Mouse (Mus musculus) midbrain, embryonic 16.5 days (tissue): Measurements from ENCODE around the gene Xaf1. TPM values are rescaled to one million over a fixed set of nuclear protein-coding genes. Genes with fewer than 3 reads are reported as not detected.

Experiments
- ATAC-seq: fragments of 200-750 bp; cut with Nextera tagmentation; 2 replicates; pipeline ENCODE4 v1.8.0; 2017; ENCODE audit warnings: moderate TSS enrichment
- H3K27ac ChIP-seq: fragments of 300-500 bp; sonication (generic); 2 replicates; pipeline ENCODE4 v1.5.1; 2014; ENCODE audit warnings: mild to moderate bottlenecking, low read length, mixed read lengths
- H3K27me3 ChIP-seq: fragments of 300-500 bp; sonication (generic); 2 replicates; pipeline ENCODE4 v1.6.1; 2014; ENCODE audit warnings: low read depth, low read length, mixed read lengths; ENCODE audit not compliant: control insufficient read depth, insufficient read depth
- H3K36me3 ChIP-seq: fragments of 300-500 bp; sonication (generic); 2 replicates; pipeline ENCODE4 v1.6.1; 2014; ENCODE audit warnings: mild to moderate bottlenecking, low read length, moderate library complexity, mixed read lengths; ENCODE audit not compliant: control insufficient read depth, insufficient read depth
- H3K4me1 ChIP-seq: fragments of 300-500 bp; sonication (generic); 2 replicates; pipeline ENCODE4 v1.6.1; 2014; ENCODE audit warnings: mild to moderate bottlenecking, low read length, mixed read lengths; ENCODE audit not compliant: control insufficient read depth, insufficient read depth
- H3K4me2 ChIP-seq: fragments of 300-500 bp; sonication (generic); 2 replicates; pipeline ENCODE4 v1.6.1; 2014; ENCODE audit warnings: mild to moderate bottlenecking, low read length, mixed read lengths
- H3K4me3 ChIP-seq: fragments of 300-500 bp; sonication (generic); 2 replicates; pipeline ENCODE4 v1.5.1; 2014; ENCODE audit warnings: low read depth, mild to moderate bottlenecking, low read length, moderate library complexity, mixed read lengths
- H3K9ac ChIP-seq: fragments of 300-500 bp; sonication (generic); 2 replicates; pipeline ENCODE4 v1.6.1; 2014; ENCODE audit warnings: low read depth, low read length, mixed read lengths
- H3K9me3 ChIP-seq: fragments of 300-500 bp; sonication (generic); replicated peaks from 2 replicates; pipeline ENCODE4 v1.6.1; 2014; ENCODE audit warnings: mild to moderate bottlenecking, low read length, mixed read lengths; ENCODE audit not compliant: control insufficient read depth, poor library complexity, severe bottlenecking
- WGBS: fragments of 180-500 bp; shearing (Covaris S2); extraction: QIAGEN DNeasy Blood & Tissue Kit; methylation state at CpG from one replicate; pipeline ENCODE4 v1.1.7; 2014; 5-methylcytosine and 5-hydroxymethylcytosine counted together
- polyA plus RNA-seq: library from polyadenylated mRNA; unstranded; fragments of >200 nt; fragmentation: Nextera tagmentation; extraction: Ambion mirVana; gene quantifications from 2 replicates; pipeline ENCODE4 v1.2.1, GENCODE M21; 2015

Gene Xaf1
- polyA plus RNA-seq, 1 experiment from 2014 or later: 2.2 TPM

DNA sequence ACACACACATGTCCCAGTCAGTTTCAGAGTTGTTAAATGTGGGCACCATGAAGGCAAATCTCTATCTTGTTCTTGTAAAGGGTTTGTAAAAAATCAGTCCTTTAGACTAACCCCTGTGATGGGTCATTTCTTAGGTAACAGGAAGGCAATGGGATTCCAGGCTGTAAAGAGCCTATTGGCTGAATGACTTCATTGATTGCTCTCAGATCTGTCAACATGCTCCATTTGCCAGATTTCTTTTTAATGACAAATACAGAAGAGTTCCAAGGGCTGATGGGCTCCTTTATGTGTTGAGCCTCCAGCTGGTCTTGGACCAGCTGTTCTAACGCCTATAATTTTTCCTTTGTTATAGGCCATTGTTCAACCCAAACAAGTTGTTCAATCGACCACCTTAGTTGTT is 8.3 kb upstream of the Xaf1 start:
- no peaks in the 10 kb centered on the region for H3K36me3 ChIP-seq
- no peaks in the 10 kb centered on the region for H3K9me3 ChIP-seq
- no peak overlapping the region for H3K27ac ChIP-seq
- no peaks in the 10 kb centered on the region for H3K27me3 ChIP-seq
- no peak for ATAC-seq
- H3K4me1 ChIP-seq: no peaks in the 10 kb centered on the region
- H3K4me3 ChIP-seq: no peak overlapping the region
- H3K4me2 ChIP-seq: no peak overlapping the region
- WGBS: 82% methylated on average over 2 of the region's 2 CpGs
- no peak overlapping the region for H3K9ac ChIP-seq

DNA sequence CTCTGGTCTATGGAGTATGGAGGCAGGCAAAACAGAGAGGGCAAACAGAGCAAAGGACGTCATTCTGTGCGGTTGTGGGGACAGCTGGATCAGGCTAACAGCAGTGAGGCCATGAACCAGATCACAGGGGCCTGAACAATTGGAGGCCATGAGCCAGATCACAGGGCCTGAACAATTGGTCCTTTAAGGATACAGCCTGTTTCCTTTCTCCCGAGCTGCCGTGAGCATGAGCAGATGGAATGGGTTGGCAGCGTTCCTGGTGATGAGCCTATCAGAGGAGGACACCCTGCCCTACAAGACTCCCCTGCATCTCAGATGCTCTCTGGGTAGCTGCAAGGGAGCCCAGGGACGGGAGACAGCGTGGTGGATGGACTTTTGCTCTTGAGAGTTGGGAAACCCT is 801 bp downstream of the Xaf1 start:
- Histone ChIP-seq H3K27me3 (no peaks in the 10 kb centered on the region), H3K9me3 (no peaks in the 10 kb centered on the region), H3K36me3 (no peaks in the 10 kb centered on the region), H3K4me2 (no peak overlapping the region), H3K4me3 (no peak overlapping the region), H3K27ac (no peak overlapping the region), H3K4me1 (no peaks in the 10 kb centered on the region), H3K9ac (no peak overlapping the region)
- no peak for ATAC-seq
- 78% methylated on average over 7 of the region's 7 CpGs for WGBS

DNA sequence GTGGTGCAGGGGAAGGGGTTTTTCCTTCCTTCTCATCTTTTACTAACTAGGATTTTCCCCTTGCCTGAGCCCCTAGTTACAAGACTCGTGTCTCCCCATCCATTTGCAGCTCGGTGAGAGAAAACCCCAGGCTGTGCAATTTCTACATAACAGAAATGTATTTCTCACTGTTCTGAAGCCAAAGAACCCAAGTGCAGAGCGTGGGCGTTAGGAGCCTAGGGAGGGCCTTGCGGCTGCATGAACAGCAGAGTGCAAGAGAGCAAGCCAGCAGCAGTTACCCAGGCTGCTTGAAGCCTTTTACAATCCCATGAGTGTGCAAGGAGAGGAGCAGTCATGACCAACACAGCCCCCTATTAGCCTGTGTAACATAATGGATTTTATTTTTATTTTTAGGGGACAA is 6.0 kb downstream of the Xaf1 start:
- Histone ChIP-seq H3K9me3 (no peaks in the 10 kb centered on the region), H3K27me3 (no peaks in the 10 kb centered on the region), H3K36me3 (no peaks in the 10 kb centered on the region), H3K4me2 (no peak overlapping the region), H3K4me3 (no peak overlapping the region), H3K9ac (no peak overlapping the region), H3K4me1 (no peaks in the 10 kb centered on the region), H3K27ac (no peak overlapping the region)
- 84% methylated on average over 5 of the region's 5 CpGs for WGBS
- no peak for ATAC-seq

DNA sequence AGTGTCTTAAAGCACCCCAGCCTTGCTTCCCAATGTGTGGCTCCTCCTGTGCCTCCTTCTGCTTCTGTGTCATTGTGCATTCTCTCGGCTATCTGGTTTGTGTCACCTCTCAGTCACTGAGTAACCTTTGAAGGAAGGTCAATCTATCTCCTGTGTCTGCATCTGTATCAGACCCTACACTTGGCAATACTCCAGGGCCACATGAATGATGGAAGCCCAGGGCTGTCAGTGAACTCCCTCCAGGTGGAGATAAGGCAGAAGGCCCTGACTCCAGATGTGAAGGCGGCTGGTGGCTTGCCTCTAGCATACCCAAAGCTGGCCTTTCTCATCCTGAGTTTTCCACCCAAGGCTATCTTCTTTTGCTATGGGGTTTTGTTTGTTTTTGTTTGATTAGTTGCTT is 7.6 kb downstream of the Xaf1 start:
- Histone ChIP-seq H3K9ac (no peak overlapping the region), H3K4me1 (no peaks in the 10 kb centered on the region), H3K36me3 (no peaks in the 10 kb centered on the region), H3K9me3 (no peaks in the 10 kb centered on the region), H3K27me3 (no peaks in the 10 kb centered on the region), H3K27ac (no peak overlapping the region), H3K4me3 (no peak overlapping the region), H3K4me2 (no peak overlapping the region)
- ATAC-seq: no peak
- 87% methylated on average over 2 of the region's 2 CpGs for WGBS

- ATAC-seq: no peak
- H3K9me3 ChIP-seq: no peaks in the 10 kb centered on the region
- H3K4me1 ChIP-seq: 0 out of 2 replicates have a peak, but pooled peaks cover 2% of the 10 kb centered on the region
- WGBS: 82% methylated on average over 4 of the region's 4 CpGs
- H3K27ac ChIP-seq: no peak overlapping the region
- no peak overlapping the region for H3K4me2 ChIP-seq
- H3K36me3 ChIP-seq: no peaks in the 10 kb centered on the region
- H3K9ac ChIP-seq: no peak overlapping the region
- H3K4me3 ChIP-seq: no peak overlapping the region
- peaks cover 12% of the 10 kb centered on the region for H3K27me3 ChIP-seq
Measured at GRCm38 (mm10) chr11:72310491-72310890, 9.1 kb downstream of the Xaf1 start.

DNA sequence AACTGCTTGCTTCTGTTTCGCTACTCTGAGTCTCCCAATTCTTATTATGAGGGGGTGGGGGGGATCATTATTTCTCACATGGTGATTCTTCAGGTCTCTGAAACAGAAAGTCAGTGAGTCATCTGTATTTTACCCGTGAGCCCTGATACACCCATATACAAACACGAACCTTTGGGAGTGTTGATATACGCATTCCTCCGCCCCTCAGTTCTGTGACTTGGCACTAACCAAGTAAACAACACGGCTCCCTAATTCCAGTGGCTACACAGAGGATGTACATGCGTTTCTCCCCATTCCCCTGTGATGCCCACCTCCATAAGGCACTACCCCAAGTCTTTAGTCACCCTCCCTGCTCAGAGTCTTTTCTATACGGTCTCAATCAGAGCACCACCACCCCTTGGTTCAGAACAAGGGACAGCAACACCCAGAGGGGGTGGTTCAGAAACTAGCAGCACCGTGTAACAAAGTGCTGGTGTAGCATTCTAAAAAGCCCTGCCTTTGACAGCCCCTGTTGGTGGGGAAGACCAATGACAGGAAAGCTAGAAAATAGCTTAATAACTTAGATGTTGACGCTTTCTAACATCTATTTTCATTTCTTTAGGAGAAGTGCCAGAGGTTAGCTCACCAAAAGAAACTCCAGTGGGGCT is 10.0 kb downstream of the Xaf1 start:
- no peak for ATAC-seq
- Histone ChIP-seq H3K9ac (no peak overlapping the region), H3K36me3 (no peaks in the 10 kb centered on the region), H3K4me2 (no peak overlapping the region), H3K27me3 (peaks cover 12% of the 10 kb centered on the region), H3K27ac (no peak overlapping the region), H3K9me3 (no peaks in the 10 kb centered on the region), H3K4me1 (0 out of 2 replicates have a peak, but pooled peaks cover 2% of the 10 kb centered on the region), H3K4me3 (no peak overlapping the region)
- WGBS: 88% methylated on average over 10 of the region's 10 CpGs

DNA sequence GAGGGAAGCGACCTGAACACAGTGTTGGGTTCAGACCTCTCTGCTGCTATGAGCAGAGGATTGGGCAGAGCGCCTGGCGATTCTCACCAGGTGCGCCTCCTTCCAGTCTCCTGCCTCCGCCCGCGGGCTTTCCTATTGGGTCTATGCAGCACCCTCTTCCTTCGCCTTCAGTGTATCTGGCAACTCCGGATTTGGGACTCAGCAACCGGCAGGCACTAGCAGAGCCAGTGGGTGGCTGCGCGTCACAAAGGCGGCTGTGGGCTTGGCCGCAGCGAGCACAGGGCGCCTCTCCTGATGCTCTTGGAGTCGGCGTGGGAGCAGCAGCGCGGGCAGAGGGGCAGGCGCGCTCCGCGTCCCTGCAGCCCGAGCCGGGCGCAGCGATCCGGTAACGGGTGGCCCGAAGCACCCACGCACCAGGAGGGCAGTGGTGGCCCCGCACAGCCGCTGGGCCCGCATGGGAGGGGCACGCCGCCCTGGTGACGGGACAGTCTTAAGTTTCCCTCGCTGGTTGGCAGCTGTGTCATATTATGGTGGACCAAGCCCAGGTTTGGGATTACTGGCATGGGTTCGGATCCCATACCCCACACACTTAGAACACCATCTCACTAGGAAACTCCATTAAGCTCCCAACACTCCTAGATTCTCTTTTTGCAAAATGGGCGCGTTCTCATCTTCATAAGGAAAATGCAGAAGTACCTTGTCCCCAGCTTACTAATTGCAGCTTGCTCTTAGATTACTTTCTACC is 12.9 kb downstream of the Xaf1 start, which contains the start of gene Fbxo39:
Gene Fbxo39 (plus strand): TSS at position 294 of the 745 bp plus-strand sequence.
- 10% methylated on average over 39 of the region's 42 CpGs for WGBS
- Histone ChIP-seq H3K27me3 (peaks cover 12% of the 10 kb centered on the region), H3K9me3 (no peaks in the 10 kb centered on the region), H3K4me1 (0 out of 2 replicates have a peak, but pooled peaks cover 2% of the 10 kb centered on the region), H3K4me3 (peak within 1 kb of the TSS; percentile 38), H3K36me3 (no peaks in the 10 kb centered on the region), H3K27ac (no peak within 1 kb of the TSS), H3K4me2 (peak within 1 kb of the TSS; percentile 62), H3K9ac (peak within 1 kb of the TSS; percentile 47)
- no peak for ATAC-seq

GRCm38 (mm10) chr11:72318026-72318425 is 16.6 kb downstream of the Xaf1 start:
- WGBS: 86% methylated on average over 5 of the region's 5 CpGs
- H3K9ac ChIP-seq: no peak overlapping the region

DNA sequence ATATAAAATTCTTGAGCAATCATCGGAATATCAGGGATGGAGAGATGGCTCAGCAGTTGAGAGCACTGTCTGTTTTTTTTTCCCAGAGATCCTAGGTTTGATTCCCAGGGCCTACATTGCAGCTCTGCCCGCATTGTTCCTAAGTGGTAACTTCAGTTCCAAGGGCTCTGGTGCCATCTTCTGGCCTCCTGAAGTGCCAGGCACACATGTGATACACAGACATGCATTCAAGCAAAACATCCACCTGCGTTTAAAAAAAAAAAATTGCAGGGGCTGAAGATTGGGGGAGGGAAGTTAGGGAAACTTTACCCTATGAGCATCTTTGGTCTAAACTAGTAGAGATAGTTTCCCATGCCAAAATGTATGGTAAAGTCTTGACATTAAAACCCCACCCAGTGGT is 23.0 kb downstream of the Xaf1 start:
- Histone ChIP-seq H3K4me1 (no peaks in the 10 kb centered on the region), H3K27ac (no peak overlapping the region), H3K9me3 (no peaks in the 10 kb centered on the region), H3K27me3 (no peaks in the 10 kb centered on the region), H3K36me3 (no peaks in the 10 kb centered on the region), H3K9ac (no peak overlapping the region), H3K4me3 (no peak overlapping the region), H3K4me2 (no peak overlapping the region)
- 74% methylated on average over 3 of the region's 3 CpGs for WGBS
- no peak for ATAC-seq

More at GRCm38 (mm10) chr11:72318026-72318425, 16.6 kb downstream of the Xaf1 start:
- no peak overlapping the region for H3K4me3 ChIP-seq
- no peak overlapping the region for H3K27ac ChIP-seq
- no peak for ATAC-seq
- no peak overlapping the region for H3K4me2 ChIP-seq
- no peaks in the 10 kb centered on the region for H3K9me3 ChIP-seq
- no peaks in the 10 kb centered on the region for H3K36me3 ChIP-seq
- 0 out of 2 replicates have a peak, but pooled peaks cover 2% of the 10 kb centered on the region for H3K4me1 ChIP-seq
- peaks cover 12% of the 10 kb centered on the region for H3K27me3 ChIP-seq
